Mouse (Mus musculus): ENCODE measurements around the gene Atrn. TPM values are rescaled to one million over a fixed set of nuclear protein-coding genes. Genes with fewer than 3 reads are reported as not detected.

The Atrn gene
- polyA plus RNA-seq, 1 experiment from 2014 or later: 3.7 TPM

GRCm38 (mm10) chr2:131044354-131044852 lies 138.1 kb downstream of the Atrn start:
- no peaks in the 10 kb centered on the region for H3K36me3 ChIP-seq (ENCODE audit: control insufficient read depth, insufficient read depth, low read length)
- no peak overlapping the region for H3K4me3 ChIP-seq (ENCODE audit: low read depth, low read length)
- no peaks in the 10 kb centered on the region for H3K9me3 ChIP-seq (ENCODE audit: control insufficient read depth, low read length)
- H3K4me1 ChIP-seq (replicated peaks; ENCODE audit: control insufficient read depth, insufficient read depth): peaks cover 13% of the 10 kb centered on the region
- ATAC-seq (ENCODE audit: low FRiP score, low TSS enrichment) (no peak), DNase-seq (ENCODE audit: low spot score) (peak; percentile 35)
- H3K4me2 ChIP-seq (replicated peaks; ENCODE audit: low read depth): peak overlapping the region; percentile 17; the same call in 1 of the 2 replicates
- H3K27me3 ChIP-seq (ENCODE audit: control insufficient read depth, insufficient read depth, low read length): peaks cover 3% of the 10 kb centered on the region; the same call in 1 of the 2 replicates
- H3K27ac ChIP-seq (replicated peaks): peak overlapping the region; percentile 67
- TF ChIP-seq CTCF (IDR thresholded peaks at IDR 0.05; ENCODE audit: low read depth) (peak; percentile 63), EP300 (optimal IDR thresholded peaks at IDR 0.05) (no peak)
- WGBS: 5% methylated on average over 7 of the region's 7 CpGs
- H3K9ac ChIP-seq (ENCODE audit: low read length): no peak overlapping the region

DNA sequence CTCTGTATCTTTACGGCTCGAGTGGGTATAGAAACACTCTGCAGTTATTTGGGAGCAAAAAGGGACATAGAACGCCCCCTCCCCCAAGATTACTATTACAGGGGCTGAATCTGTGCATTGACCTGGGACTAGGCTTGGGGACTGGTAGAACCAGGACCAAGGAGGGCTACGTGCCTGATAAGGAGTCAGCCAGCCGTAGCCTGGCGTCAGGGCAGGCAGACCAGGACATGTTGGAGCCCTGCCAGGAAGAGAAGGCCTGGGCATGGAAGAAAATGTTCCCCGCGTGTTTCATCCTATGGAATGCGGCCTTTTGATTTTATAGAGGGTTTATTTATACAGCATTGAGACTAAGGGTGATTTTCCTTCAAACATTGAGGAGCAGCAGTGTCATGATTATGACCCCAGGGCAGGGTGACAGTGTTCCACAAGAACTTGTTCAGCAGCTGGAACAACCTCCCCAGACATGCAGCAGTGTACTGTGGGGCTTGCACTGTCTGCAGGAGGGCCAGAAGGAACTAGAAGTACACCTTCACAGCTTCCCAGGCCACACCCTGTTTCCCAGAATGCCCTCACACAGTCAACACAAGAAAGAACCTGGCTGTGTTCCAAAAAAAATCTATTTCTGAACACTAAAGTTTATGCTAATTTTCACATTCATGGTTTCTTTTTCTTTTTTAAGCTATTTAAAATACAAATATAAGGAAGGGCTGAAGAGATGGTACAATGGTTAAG lies 138.9 kb downstream of the Atrn start:
- Histone ChIP-seq H3K27ac (replicated peaks) (peak overlapping the region; percentile 67), H3K27me3 (ENCODE audit: control insufficient read depth, insufficient read depth, low read length) (peaks cover 3% of the 10 kb centered on the region; the same call in 1 of the 2 replicates), H3K4me3 (ENCODE audit: low read depth, low read length) (no peak overlapping the region), H3K4me1 (replicated peaks; ENCODE audit: control insufficient read depth, insufficient read depth) (peaks cover 13% of the 10 kb centered on the region), H3K9ac (ENCODE audit: low read length) (no peak overlapping the region), H3K9me3 (ENCODE audit: control insufficient read depth, low read length) (no peaks in the 10 kb centered on the region), H3K36me3 (ENCODE audit: control insufficient read depth, insufficient read depth, low read length) (no peaks in the 10 kb centered on the region), H3K4me2 (replicated peaks; ENCODE audit: low read depth) (no peak overlapping the region)
- TF ChIP-seq EP300 (optimal IDR thresholded peaks at IDR 0.05) (no peak), CTCF (IDR thresholded peaks at IDR 0.05; ENCODE audit: low read depth) (no peak)
- ATAC-seq (ENCODE audit: low FRiP score, low TSS enrichment) (peak; percentile 86), DNase-seq (ENCODE audit: low spot score) (peak; percentile 71)
- WGBS: 39% methylated on average over 9 of the region's 9 CpGs

DNA sequence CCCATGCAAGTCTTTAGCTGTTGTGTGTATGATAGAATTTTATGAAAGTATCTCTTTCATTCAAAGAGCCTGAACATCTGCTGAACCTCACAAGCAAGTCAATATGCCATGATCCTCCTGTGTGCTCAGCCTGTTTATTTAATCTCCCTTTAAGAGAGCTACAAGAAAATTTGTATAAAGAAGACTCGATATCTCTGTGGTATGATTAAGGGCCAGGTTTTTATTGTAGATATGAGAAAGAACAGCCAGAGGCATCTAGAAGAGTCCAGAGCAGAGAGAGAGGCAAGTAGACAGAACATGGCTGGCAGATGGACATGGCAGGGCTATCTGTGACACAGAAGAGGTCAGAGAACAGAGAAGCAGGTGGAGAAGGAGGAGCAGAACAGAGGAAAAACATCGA lies 139.7 kb downstream of the Atrn start:
- Histone ChIP-seq H3K9ac (ENCODE audit: low read length) (no peak overlapping the region), H3K36me3 (ENCODE audit: control insufficient read depth, insufficient read depth, low read length) (no peaks in the 10 kb centered on the region), H3K27me3 (ENCODE audit: control insufficient read depth, insufficient read depth, low read length) (no peaks in the 10 kb centered on the region; the same call in 1 of the 2 replicates), H3K4me3 (ENCODE audit: low read depth, low read length) (no peak overlapping the region), H3K4me2 (replicated peaks; ENCODE audit: low read depth) (no peak overlapping the region), H3K9me3 (ENCODE audit: control insufficient read depth, low read length) (no peaks in the 10 kb centered on the region), H3K27ac (replicated peaks) (no peak overlapping the region), H3K4me1 (replicated peaks; ENCODE audit: control insufficient read depth, insufficient read depth) (peaks cover 13% of the 10 kb centered on the region)
- DNase-seq (ENCODE audit: low spot score) (no peak), ATAC-seq (ENCODE audit: low FRiP score, low TSS enrichment) (no peak)
- 59% methylated on average over 2 of the region's 2 CpGs for WGBS
- TF ChIP-seq CTCF (IDR thresholded peaks at IDR 0.05; ENCODE audit: low read depth) (no peak), EP300 (optimal IDR thresholded peaks at IDR 0.05) (no peak)

GRCm38 (mm10) chr2:131052043-131052442 lies 145.7 kb downstream of the Atrn start:
- 67% methylated on average over 5 of the region's 5 CpGs for WGBS
- no peak for TF ChIP-seq CTCF (IDR thresholded peaks at IDR 0.05; ENCODE audit: low read depth)
- no peak for TF ChIP-seq EP300 (optimal IDR thresholded peaks at IDR 0.05)
- Histone ChIP-seq H3K4me1 (replicated peaks; ENCODE audit: control insufficient read depth, insufficient read depth) (peaks cover 7% of the 10 kb centered on the region; the same call in 1 of the 2 replicates), H3K9me3 (ENCODE audit: control insufficient read depth, low read length) (no peaks in the 10 kb centered on the region), H3K4me3 (ENCODE audit: low read depth, low read length) (no peak overlapping the region), H3K27me3 (ENCODE audit: control insufficient read depth, insufficient read depth, low read length) (peaks cover 14% of the 10 kb centered on the region), H3K9ac (ENCODE audit: low read length) (no peak overlapping the region), H3K27ac (replicated peaks) (no peak overlapping the region), H3K36me3 (ENCODE audit: control insufficient read depth, insufficient read depth, low read length) (no peaks in the 10 kb centered on the region), H3K4me2 (replicated peaks; ENCODE audit: low read depth) (no peak overlapping the region)
- DNase-seq (ENCODE audit: low spot score) (no peak), ATAC-seq (ENCODE audit: low FRiP score, low TSS enrichment) (no peak)

- Histone ChIP-seq H3K4me1 (replicated peaks; ENCODE audit: control insufficient read depth, insufficient read depth) (peaks cover 7% of the 10 kb centered on the region; the same call in 1 of the 2 replicates), H3K36me3 (ENCODE audit: control insufficient read depth, insufficient read depth, low read length) (no peaks in the 10 kb centered on the region), H3K4me2 (replicated peaks; ENCODE audit: low read depth) (no peak overlapping the region), H3K4me3 (ENCODE audit: low read depth, low read length) (no peak overlapping the region), H3K27ac (replicated peaks) (no peak overlapping the region), H3K27me3 (ENCODE audit: control insufficient read depth, insufficient read depth, low read length) (peaks cover 14% of the 10 kb centered on the region), H3K9ac (ENCODE audit: low read length) (no peak overlapping the region), H3K9me3 (ENCODE audit: control insufficient read depth, low read length) (no peaks in the 10 kb centered on the region)
- ATAC-seq (ENCODE audit: low FRiP score, low TSS enrichment) (no peak), DNase-seq (ENCODE audit: low spot score) (no peak)
- 79% methylated on average over 6 of the region's 6 CpGs for whole genome bisulfite sequencing
- TF ChIP-seq CTCF (IDR thresholded peaks at IDR 0.05; ENCODE audit: low read depth) (no peak), EP300 (optimal IDR thresholded peaks at IDR 0.05) (no peak)
Measured at GRCm38 (mm10) chr2:131052862-131053418, 146.6 kb downstream of the Atrn start.
